Mouse (Mus musculus) small intestine, adult 2 months (tissue): Measurements from ENCODE around the gene Gsap. TPM values are rescaled to one million over a fixed set of nuclear protein-coding genes. Genes with fewer than 3 reads are reported as not detected.

Experiments
- H3K27ac ChIP-seq: fragments of 200-500 bp; 2 replicates; pipeline ENCODE4 v1.5.1; 2012; ENCODE audit warnings: low read depth, low read length, control low read depth, inconsistent platforms; ENCODE audit not compliant: insufficient read depth
- H3K27me3 ChIP-seq: fragments of 200-500 bp; 2 replicates; pipeline ENCODE4 v1.6.1; 2012; ENCODE audit warnings: mild to moderate bottlenecking, moderate library complexity, low read length, inconsistent platforms; ENCODE audit not compliant: control insufficient read depth, insufficient read depth
- H3K36me3 ChIP-seq: fragments of 200-500 bp; 2 replicates; pipeline ENCODE4 v1.6.1; 2012; ENCODE audit warnings: mild to moderate bottlenecking, low read length, control low read depth, inconsistent platforms; ENCODE audit not compliant: control insufficient read depth, insufficient read depth
- H3K4me1 ChIP-seq: fragments of 200-500 bp; 2 replicates; pipeline ENCODE4 v1.6.1; 2012; ENCODE audit warnings: low read length, inconsistent platforms, mixed read lengths; ENCODE audit not compliant: control insufficient read depth, insufficient read depth, insufficient read length
- H3K4me3 ChIP-seq: fragments of 200-500 bp; 2 replicates; pipeline ENCODE4 v1.5.1; 2012; ENCODE audit warnings: low read depth, mild to moderate bottlenecking, control low read depth, inconsistent platforms, low read length, moderate library complexity
- CTCF ChIP-seq: fragments of 200-500 bp; IDR thresholded peaks from 2 replicates; pipeline ENCODE4 v1.5.1; 2012; ENCODE audit warnings: low read depth, mild to moderate bottlenecking, control low read depth, inconsistent platforms, low read length, moderate library complexity, mixed read lengths; ENCODE audit not compliant: insufficient replicate concordance, insufficient read length; ENCODE audit errors: extremely low read depth
- POLR2A ChIP-seq: fragments of 200-500 bp; IDR thresholded peaks from 2 replicates; pipeline ENCODE4 v1.6.1; 2012; ENCODE audit warnings: low read depth, mild to moderate bottlenecking, control low read depth, inconsistent platforms, low read length, moderate library complexity
- WGBS: fragments of 180-500 bp; shearing (Covaris S2); methylation state at CpG from one replicate; pipeline ENCODE4 v1.1.7; 2018; 5-methylcytosine and 5-hydroxymethylcytosine counted together
- polyA plus RNA-seq: library from polyadenylated mRNA; depleted of rRNA; stranded (reverse); fragments of >200 nt; gene quantifications from 2 replicates; pipeline ENCODE4 v1.2.3, GENCODE M21; 2012

Gsap gene
- polyA plus RNA-seq, 1 experiment: 0.68 TPM

DNA sequence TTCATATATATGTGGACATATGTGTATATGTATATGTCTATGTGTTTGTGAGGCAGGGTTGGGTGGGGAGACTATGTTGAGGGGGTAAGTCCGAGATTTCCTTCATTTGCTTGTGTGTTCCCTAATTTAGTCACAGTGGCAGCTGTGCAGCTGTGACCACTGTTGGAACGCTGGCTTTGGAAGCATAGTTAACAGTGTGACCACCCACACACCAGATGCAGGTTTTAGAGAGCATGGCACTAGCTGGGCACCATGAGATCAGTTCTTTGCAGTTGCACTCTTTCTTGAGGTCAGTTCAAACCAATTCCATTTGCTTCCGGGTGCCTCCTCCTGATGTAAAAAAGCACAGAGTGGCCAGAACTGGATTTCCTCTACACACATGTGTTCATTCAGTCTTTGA lies 37.7 kb upstream of the Gsap start:
- 79% methylated on average over 3 of the region's 3 CpGs for WGBS
- no peak for TF ChIP-seq POLR2A
- no peak for TF ChIP-seq CTCF
- no peaks in the 10 kb centered on the region for H3K36me3 ChIP-seq

DNA sequence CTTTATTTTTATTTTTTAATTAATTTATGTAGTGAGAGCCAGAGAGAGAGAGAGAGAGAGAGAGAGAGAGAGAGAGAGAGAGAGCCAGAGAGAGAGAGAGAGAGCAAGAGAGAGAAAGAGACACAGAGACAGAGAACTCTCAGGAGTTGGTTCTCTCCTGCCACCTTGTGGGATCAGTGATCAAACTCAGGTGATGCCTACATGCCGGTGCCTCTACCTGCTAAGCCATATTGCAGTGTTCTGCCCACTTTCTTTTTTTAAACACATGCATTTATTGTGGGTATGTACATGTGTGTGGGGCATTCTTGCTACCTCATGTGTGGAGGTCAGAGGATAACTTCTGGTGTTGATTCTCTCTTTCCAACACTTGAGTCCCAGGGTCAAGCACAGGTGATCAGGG lies 32.4 kb upstream of the Gsap start:
- WGBS: 48% methylated on average over 1 of the region's 1 CpGs
- no peaks in the 10 kb centered on the region for H3K36me3 ChIP-seq
- no peaks in the 10 kb centered on the region for H3K4me1 ChIP-seq
- H3K27me3 ChIP-seq: no peaks in the 10 kb centered on the region
- no peak for TF ChIP-seq POLR2A
- TF ChIP-seq CTCF: peak; percentile 21; the same call in 1 of the 2 replicates
- no peak overlapping the region for H3K4me3 ChIP-seq
- H3K27ac ChIP-seq: no peak overlapping the region

More for the DNA sequence above, 37.7 kb upstream of the Gsap start:
- H3K4me1 ChIP-seq: no peaks in the 10 kb centered on the region
- no peak overlapping the region for H3K27ac ChIP-seq
- no peaks in the 10 kb centered on the region for H3K27me3 ChIP-seq
- no peak overlapping the region for H3K4me3 ChIP-seq

DNA sequence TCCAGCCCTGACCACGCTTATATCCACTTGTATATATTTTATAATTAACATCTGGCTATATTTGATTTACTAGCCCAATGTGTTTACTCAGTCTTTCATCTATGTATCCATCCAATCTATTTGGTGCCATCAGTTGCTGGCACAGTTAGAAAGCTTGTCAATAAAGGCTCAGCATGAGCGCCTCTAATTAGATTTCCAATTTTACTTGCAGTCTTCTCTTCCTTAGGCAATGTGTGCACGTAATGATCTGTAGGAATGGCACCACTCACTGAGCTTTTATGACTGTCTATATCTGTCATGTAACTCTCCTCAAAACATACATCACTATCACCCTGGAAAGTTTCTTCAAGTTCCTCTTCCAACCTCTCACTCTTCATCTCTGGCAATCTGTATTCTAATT lies 29.3 kb upstream of the Gsap start:
- Histone ChIP-seq H3K36me3 (no peaks in the 10 kb centered on the region), H3K27ac (no peak overlapping the region), H3K4me1 (no peaks in the 10 kb centered on the region), H3K27me3 (no peaks in the 10 kb centered on the region), H3K4me3 (no peak overlapping the region)
- TF ChIP-seq POLR2A (no peak), CTCF (no peak)
- WGBS: 86% methylated on average over 3 of the region's 3 CpGs

DNA sequence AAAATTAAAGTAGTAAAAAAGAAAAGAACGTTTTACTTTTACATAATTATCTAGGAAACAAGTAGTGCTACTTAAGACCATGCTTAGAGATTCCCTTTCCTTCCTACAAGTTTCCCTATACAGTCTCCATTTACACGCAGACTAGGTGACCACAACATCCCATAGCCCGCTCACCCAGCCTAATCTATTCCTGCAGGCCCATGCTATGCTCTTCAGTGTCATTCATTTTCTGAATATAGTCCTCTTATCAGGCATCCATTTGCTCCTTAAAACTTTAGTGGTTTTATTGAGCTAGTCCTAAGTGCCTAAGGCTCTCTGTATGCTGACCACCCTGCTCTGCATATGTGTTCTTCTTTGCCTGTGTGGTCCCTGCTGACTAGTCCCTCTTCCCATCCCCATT lies 26.5 kb upstream of the Gsap start:
- Histone ChIP-seq H3K27me3 (no peaks in the 10 kb centered on the region), H3K36me3 (no peaks in the 10 kb centered on the region), H3K4me3 (no peak overlapping the region), H3K4me1 (no peaks in the 10 kb centered on the region), H3K27ac (no peak overlapping the region)
- TF ChIP-seq CTCF (no peak), POLR2A (no peak)
- WGBS: 78% methylated on average over 3 of the region's 3 CpGs

DNA sequence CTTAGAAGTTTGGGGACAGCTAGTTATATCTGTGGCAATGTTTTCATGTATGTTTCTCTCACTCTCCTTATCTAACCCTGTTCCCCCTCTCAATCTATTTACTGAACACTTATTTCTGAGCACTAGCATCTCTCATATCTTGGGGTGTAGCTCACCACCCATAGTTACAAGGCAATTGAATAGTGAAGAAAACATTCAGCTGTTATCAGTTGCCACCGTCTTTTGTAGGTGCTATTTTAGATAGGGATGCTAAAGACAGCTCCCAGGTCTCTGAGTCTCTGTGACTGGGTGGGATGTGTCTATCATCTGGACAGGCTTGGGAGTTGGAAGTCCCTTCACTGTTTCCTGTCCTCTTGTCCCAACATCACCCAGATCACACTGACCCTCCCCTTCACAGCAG lies 25.3 kb upstream of the Gsap start:
- no peaks in the 10 kb centered on the region for H3K4me1 ChIP-seq
- H3K27ac ChIP-seq: no peak overlapping the region
- H3K36me3 ChIP-seq: no peaks in the 10 kb centered on the region
- TF ChIP-seq CTCF (no peak), POLR2A (no peak)
- 50% methylated on average over 1 of the region's 1 CpGs for WGBS
- H3K4me3 ChIP-seq: no peak overlapping the region
- no peaks in the 10 kb centered on the region for H3K27me3 ChIP-seq

DNA sequence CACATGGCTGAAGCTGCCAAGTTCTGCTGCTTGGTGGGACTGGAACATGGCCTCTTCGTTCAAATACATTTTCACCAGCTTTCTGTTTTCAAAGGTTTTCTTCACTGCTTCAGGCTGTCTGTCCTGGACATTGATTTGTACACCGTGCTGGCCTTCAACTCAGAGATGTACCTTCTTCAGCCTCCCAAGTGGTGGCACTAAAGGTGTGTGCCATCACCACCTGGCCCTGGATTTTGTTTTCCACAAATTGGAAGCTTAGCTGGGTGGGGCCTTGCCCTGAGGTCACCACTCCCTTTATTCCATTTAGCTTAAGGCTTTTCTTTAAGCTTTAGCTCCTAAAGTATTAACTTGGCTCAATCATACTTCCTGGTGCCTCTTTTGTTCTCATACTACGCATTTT lies 22.6 kb upstream of the Gsap start:
- Histone ChIP-seq H3K4me3 (no peak overlapping the region), H3K4me1 (no peaks in the 10 kb centered on the region), H3K27me3 (no peaks in the 10 kb centered on the region), H3K36me3 (no peaks in the 10 kb centered on the region), H3K27ac (no peak overlapping the region)
- WGBS: 90% methylated on average over 3 of the region's 3 CpGs
- TF ChIP-seq CTCF (no peak), POLR2A (no peak)

DNA sequence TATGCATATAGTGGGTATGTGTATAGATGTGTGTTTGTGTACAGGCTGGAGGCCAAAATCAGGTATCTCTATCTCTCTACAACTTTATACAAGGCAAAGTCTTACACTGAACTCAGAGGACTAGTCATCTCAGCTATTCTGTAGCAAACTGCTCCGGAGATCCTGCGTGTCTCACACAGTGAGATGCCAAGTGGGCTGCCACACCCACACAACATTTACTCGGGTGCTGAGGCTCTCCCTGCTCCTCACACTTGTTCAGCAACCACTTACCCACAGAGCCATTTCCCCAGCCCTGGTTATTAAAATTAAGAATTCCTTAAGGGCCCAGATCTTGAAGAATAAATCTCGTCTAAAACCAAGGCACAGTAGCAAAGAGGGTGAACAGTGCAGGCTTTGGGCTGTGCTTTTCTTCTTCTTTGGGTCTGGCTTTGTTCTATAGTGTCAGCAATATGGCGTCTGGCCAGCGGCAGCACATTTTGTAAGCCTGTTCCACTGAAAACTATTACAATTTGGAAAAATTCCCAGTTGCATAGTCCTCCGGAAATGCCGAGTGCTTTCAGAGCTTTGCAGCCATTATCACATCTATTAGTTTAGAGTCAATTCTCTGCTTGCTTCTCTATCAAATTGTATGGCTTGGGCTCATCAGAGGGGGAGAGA lies 17.2 kb upstream of the Gsap start:
- H3K4me1 ChIP-seq: peaks cover 2% of the 10 kb centered on the region; the same call in 1 of the 2 replicates
- whole genome bisulfite sequencing: 70% methylated on average over 8 of the region's 8 CpGs
- no peaks in the 10 kb centered on the region for H3K36me3 ChIP-seq
- TF ChIP-seq CTCF (no peak), POLR2A (no peak)
- no peak overlapping the region for H3K27ac ChIP-seq
- no peak overlapping the region for H3K4me3 ChIP-seq
- no peaks in the 10 kb centered on the region for H3K27me3 ChIP-seq
